Mouse (Mus musculus): ENCODE data around the gene Fancc. TPM values are rescaled to one million over a fixed set of nuclear protein-coding genes. Genes with fewer than 3 reads are reported as not detected.

Gene Fancc
- polyA plus RNA-seq, 1 experiment: 18.4 TPM

DNA sequence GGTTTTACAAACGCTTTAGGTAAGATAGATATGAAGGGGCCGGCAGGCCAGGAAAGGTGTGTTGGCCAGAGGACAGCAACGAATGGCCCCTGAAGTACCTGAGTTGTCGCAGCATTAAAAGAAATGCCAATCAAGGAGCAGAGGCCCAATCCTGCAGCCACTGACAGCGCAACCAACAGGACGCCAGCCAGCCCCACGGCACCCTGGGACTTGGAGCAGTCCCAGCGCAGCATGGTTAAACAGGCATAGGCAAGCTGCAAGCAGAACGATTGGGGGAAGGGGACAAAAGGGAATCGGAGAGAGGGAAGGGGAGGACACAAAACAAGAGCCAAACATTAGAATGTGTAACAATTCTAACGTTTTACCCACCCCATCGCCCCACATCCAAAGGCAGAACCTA lies 43.5 kb upstream of the Fancc start:
- H3K27me3 ChIP-seq (ENCODE audit: control insufficient read depth, insufficient read depth, low read length): no peaks in the 10 kb centered on the region
- H3K4me3 ChIP-seq (replicated peaks; ENCODE audit: insufficient read depth, low read depth, low read length): no peak overlapping the region
- no peak for TF ChIP-seq POLR2A (IDR thresholded peaks at IDR 0.05; ENCODE audit: borderline replicate concordance, insufficient read depth, low read length)
- TF ChIP-seq CTCF (IDR thresholded peaks at IDR 0.05; ENCODE audit: borderline replicate concordance, insufficient read depth, low read depth, low read length): no peak
- DNase-seq: peak; percentile 58 to 59
- H3K4me1 ChIP-seq (ENCODE audit: control insufficient read depth, insufficient read depth, low read length): peaks cover 13% of the 10 kb centered on the region
- 35% methylated on average over 12 of the region's 12 CpGs for WGBS
- H3K27ac ChIP-seq (ENCODE audit: insufficient read depth, low read length): no peak overlapping the region

GRCm38 (mm10) chr13:63534981-63535380 lies 37.9 kb upstream of the Fancc start:
- H3K4me3 ChIP-seq (replicated peaks; ENCODE audit: insufficient read depth, low read depth, low read length): no peak overlapping the region
- H3K27me3 ChIP-seq (ENCODE audit: control insufficient read depth, insufficient read depth, low read length): no peaks in the 10 kb centered on the region
- H3K27ac ChIP-seq (ENCODE audit: insufficient read depth, low read length): no peak overlapping the region
- WGBS: 86% methylated on average over 4 of the region's 4 CpGs
- H3K4me1 ChIP-seq (ENCODE audit: control insufficient read depth, insufficient read depth, low read length): peaks cover 5% of the 10 kb centered on the region; the same call in 1 of the 2 replicates
- TF ChIP-seq POLR2A (IDR thresholded peaks at IDR 0.05; ENCODE audit: borderline replicate concordance, insufficient read depth, low read length): no peak
- no peak for TF ChIP-seq CTCF (IDR thresholded peaks at IDR 0.05; ENCODE audit: borderline replicate concordance, insufficient read depth, low read depth, low read length)
- no peak for DNase-seq

DNA sequence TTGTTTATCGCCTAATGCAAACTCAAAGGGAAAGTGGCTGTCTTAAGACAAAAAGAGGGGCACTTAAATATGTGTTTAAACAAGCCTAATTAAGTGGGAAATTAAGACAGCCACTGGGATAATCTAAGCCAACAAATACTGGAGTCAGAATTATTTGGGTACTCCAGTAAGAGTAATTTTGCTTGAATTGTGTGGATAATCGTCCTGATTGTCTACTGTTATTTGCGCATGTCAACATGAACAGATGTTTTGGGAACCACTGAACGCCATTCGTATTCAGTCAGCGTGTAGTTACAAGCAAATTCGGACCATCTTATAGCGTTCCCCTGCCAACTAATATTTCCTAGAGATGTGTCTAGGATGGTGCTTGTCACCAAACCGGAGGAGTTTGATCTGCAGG lies 33.8 kb upstream of the Fancc start:
- TF ChIP-seq POLR2A (IDR thresholded peaks at IDR 0.05; ENCODE audit: borderline replicate concordance, insufficient read depth, low read length) (no peak), CTCF (IDR thresholded peaks at IDR 0.05; ENCODE audit: borderline replicate concordance, insufficient read depth, low read depth, low read length) (no peak)
- 68% methylated on average over 9 of the region's 9 CpGs for WGBS
- DNase-seq: no peak
- Histone ChIP-seq H3K4me1 (ENCODE audit: control insufficient read depth, insufficient read depth, low read length) (peaks cover 13% of the 10 kb centered on the region), H3K4me3 (replicated peaks; ENCODE audit: insufficient read depth, low read depth, low read length) (no peak overlapping the region), H3K27ac (ENCODE audit: insufficient read depth, low read length) (no peak overlapping the region), H3K27me3 (ENCODE audit: control insufficient read depth, insufficient read depth, low read length) (no peaks in the 10 kb centered on the region)

DNA sequence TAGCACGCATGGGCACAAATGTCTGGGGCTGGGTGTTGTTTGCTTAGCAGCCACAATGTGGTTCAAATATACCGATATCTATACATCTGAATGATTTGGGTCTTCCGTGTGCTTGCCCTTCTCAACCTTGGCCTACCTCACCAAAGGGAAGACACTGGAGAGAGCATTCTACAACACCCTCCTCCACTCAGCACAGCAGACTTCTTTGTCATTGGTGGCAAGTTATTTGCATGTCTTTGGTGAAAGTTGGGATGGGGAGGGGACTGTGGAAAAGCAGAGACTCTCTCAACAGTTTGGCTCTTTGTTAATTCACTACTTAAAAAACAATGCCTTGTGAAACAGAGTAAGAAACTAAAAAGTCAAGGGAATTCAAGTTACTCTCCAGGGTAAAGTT lies 33.3 kb upstream of the Fancc start:
- H3K27ac ChIP-seq (ENCODE audit: insufficient read depth, low read length): no peak overlapping the region
- no peak for DNase-seq
- no peaks in the 10 kb centered on the region for H3K27me3 ChIP-seq (ENCODE audit: control insufficient read depth, insufficient read depth, low read length)
- no peak for TF ChIP-seq POLR2A (IDR thresholded peaks at IDR 0.05; ENCODE audit: borderline replicate concordance, insufficient read depth, low read length)
- TF ChIP-seq CTCF (IDR thresholded peaks at IDR 0.05; ENCODE audit: borderline replicate concordance, insufficient read depth, low read depth, low read length): no peak
- no peak overlapping the region for H3K4me3 ChIP-seq (replicated peaks; ENCODE audit: insufficient read depth, low read depth, low read length)
- 47% methylated on average over 3 of the region's 3 CpGs for WGBS
- H3K4me1 ChIP-seq (ENCODE audit: control insufficient read depth, insufficient read depth, low read length): peaks cover 17% of the 10 kb centered on the region

DNA sequence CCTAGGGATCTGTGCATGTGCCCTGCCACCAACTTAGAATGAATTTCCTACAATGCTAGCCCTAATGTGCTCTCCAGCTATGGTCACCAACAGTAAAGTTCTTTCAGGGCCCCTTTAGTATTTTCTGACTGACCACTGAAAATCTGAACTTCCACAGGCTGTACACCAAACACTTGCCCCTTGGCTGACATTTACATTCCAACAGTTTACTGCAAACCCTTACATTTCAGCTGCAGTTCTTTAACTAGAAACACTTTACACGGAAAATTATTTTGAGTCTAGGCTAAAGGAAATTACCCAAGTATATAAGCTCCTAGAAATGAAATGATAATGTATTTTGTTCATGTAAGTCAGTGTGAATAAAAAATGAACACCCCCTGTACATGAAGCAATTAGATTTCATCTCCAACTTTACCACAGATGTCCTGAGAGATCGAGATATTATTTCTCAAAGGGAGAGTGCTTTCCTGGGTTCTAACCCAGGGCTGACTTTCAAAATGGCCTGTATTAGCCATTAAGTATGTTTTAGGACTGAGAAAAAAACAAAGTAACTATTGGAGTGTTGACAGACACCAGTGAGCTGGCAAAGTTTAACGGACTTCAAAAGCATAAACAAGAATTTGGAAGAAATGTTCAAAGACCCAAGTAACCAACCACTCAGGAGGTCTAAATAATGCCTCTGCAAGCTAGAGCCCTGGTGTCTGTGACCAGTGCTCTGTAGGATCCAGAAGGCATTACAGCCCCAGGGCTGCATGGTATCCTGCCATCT lies 32.7 kb upstream of the Fancc start:
- WGBS: 55% methylated on average over 3 of the region's 3 CpGs
- no peak overlapping the region for H3K27ac ChIP-seq (ENCODE audit: insufficient read depth, low read length)
- TF ChIP-seq POLR2A (IDR thresholded peaks at IDR 0.05; ENCODE audit: borderline replicate concordance, insufficient read depth, low read length) (no peak), CTCF (IDR thresholded peaks at IDR 0.05; ENCODE audit: borderline replicate concordance, insufficient read depth, low read depth, low read length) (no peak)

DNA sequence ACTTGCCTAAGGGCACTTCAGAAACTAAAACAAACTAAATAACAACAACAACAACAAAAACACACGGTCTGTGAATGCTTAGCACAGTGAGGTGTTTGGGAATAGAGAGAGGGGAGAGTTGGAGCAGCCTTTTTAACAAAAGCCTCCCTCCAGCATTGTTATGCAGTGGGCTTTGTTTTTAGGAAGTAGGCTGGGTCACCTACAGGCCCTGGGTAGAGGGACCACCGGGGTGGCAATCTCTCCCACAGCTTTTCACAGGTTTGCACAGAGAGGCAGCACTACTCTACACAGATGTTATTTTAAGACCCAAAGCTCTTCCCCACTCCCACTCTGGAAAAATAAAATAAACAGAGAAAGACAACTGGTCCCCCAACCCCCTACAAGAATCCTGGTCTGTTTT lies 31.8 kb upstream of the Fancc start:
- Histone ChIP-seq H3K4me3 (replicated peaks; ENCODE audit: insufficient read depth, low read depth, low read length) (no peak overlapping the region), H3K27ac (ENCODE audit: insufficient read depth, low read length) (no peak overlapping the region), H3K27me3 (ENCODE audit: control insufficient read depth, insufficient read depth, low read length) (no peaks in the 10 kb centered on the region), H3K4me1 (ENCODE audit: control insufficient read depth, insufficient read depth, low read length) (peaks cover 25% of the 10 kb centered on the region)
- TF ChIP-seq POLR2A (IDR thresholded peaks at IDR 0.05; ENCODE audit: borderline replicate concordance, insufficient read depth, low read length) (no peak), CTCF (IDR thresholded peaks at IDR 0.05; ENCODE audit: borderline replicate concordance, insufficient read depth, low read depth, low read length) (no peak)
- WGBS: 16% methylated on average over 2 of the region's 2 CpGs
- no peak for DNase-seq

More for the DNA sequence above, 32.7 kb upstream of the Fancc start:
- no peak overlapping the region for H3K4me3 ChIP-seq (replicated peaks; ENCODE audit: insufficient read depth, low read depth, low read length)
- no peaks in the 10 kb centered on the region for H3K27me3 ChIP-seq (ENCODE audit: control insufficient read depth, insufficient read depth, low read length)
- H3K4me1 ChIP-seq (ENCODE audit: control insufficient read depth, insufficient read depth, low read length): peaks cover 21% of the 10 kb centered on the region
- no peak for DNase-seq

DNA sequence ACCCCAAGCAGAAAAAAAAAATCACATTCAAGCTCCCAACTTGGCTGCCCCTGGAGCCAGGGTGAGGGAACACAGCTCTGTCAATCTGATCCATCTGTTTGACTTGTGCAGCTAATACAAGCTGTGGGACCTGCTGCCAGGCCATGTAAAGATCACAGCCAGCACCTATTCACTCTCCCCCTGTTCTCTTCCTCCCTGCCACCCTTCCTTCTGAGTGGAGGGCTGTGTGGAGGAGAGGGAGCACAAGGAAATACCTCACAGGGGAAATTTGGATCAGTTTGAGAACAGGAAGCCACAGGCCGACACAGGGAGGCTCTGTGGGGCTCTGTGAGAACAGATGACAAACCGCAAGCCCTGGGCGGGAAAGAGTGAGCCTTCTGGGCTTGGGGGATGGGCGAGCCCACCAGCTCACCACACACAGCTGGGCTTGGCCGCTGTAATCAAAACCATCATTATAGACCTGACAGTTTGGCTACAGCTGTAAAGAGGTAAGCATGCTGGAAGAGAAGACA lies 31.1 kb upstream of the Fancc start:
- peaks cover 25% of the 10 kb centered on the region for H3K4me1 ChIP-seq (ENCODE audit: control insufficient read depth, insufficient read depth, low read length)
- H3K4me3 ChIP-seq (replicated peaks; ENCODE audit: insufficient read depth, low read depth, low read length): no peak overlapping the region
- H3K27ac ChIP-seq (ENCODE audit: insufficient read depth, low read length): peak overlapping the region; percentile 9; the same call in 1 of the 2 replicates
- DNase-seq: peak; percentile 44 to 53
- H3K27me3 ChIP-seq (ENCODE audit: control insufficient read depth, insufficient read depth, low read length): no peaks in the 10 kb centered on the region
- TF ChIP-seq POLR2A (IDR thresholded peaks at IDR 0.05; ENCODE audit: borderline replicate concordance, insufficient read depth, low read length): no peak
- 11% methylated on average over 5 of the region's 5 CpGs for WGBS

GRCm38 (mm10) chr13:63525571-63526197 lies 28.6 kb upstream of the Fancc start:
- Histone ChIP-seq H3K27me3 (ENCODE audit: control insufficient read depth, insufficient read depth, low read length) (no peaks in the 10 kb centered on the region), H3K27ac (ENCODE audit: insufficient read depth, low read length) (peak overlapping the region; percentile 55; the same call in 1 of the 2 replicates), H3K4me1 (ENCODE audit: control insufficient read depth, insufficient read depth, low read length) (peaks cover 25% of the 10 kb centered on the region), H3K4me3 (replicated peaks; ENCODE audit: insufficient read depth, low read depth, low read length) (no peak overlapping the region)
- 54% methylated on average over 11 of the region's 11 CpGs for WGBS
- TF ChIP-seq POLR2A (IDR thresholded peaks at IDR 0.05; ENCODE audit: borderline replicate concordance, insufficient read depth, low read length) (no peak), CTCF (IDR thresholded peaks at IDR 0.05; ENCODE audit: borderline replicate concordance, insufficient read depth, low read depth, low read length) (no peak)
- DNase-seq: no peak
